ENCODE assay signal across 1 mouse cellular context in the genomic region with DNA sequence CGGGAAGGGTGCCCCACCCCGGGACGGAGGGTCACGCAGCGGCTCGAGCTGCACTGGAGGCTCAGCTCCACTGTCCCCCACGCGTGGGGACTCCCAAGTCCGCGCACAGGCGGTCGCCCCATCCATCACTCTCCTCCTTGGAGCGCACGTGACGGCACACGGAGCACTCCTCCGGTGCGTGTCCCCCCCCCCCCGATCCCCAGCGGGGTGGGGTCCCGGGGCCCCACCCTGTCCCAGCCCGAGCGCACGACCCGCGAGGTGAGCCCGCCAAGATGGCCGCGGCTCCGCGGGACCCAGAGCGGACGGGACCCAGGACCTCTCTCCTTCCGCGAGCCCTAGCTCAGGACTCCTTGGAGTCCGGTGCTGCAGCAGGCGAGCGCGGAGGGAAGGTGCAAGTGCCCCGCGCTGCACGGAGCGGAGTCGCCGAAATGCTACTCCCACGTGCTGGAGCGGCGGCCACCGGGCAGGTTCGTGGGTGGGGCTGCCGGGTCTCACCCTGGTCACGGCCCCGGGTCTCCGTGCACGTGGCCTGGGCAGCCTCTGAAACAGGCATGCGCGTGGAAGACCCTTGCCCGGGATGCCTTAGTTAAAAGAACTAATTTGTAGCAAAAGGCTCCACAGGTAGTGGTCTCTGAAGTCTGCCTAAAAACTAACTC.
A peak's percentile ranks its signal among the peaks of the same experiment; 100 is the strongest.
TF ChIP-seq lines count a peak whose summit lies in the region.

No protein-coding gene starts in this region.

TF ChIP-seq in MEL, 35 proteins besides CTCF, POLR2A, EP300 and RAD21 (continued from another document):
- TF ChIP-seq MYB (IDR thresholded peaks at IDR 0.05; ENCODE audit: low read depth, low read length) (no peak), USF2 (IDR thresholded peaks at IDR 0.05; ENCODE audit: borderline replicate concordance in 1 of 2, insufficient read depth in 1 of 2, low read depth in 1 of 2, low read length in 2 of 2) (no peak), MAZ (IDR thresholded peaks at IDR 0.05; ENCODE audit: low read depth, low read length) (no peak), NELFE (IDR thresholded peaks at IDR 0.05; ENCODE audit: low read depth, low read length) (peak; percentile 31), UBTF (IDR thresholded peaks at IDR 0.05; ENCODE audit: borderline replicate concordance, insufficient read depth, low read depth, low read length) (no peak), JUND (IDR thresholded peaks at IDR 0.05; ENCODE audit: low read depth, low read length) (no peak)
